Mouse (Mus musculus): ENCODE measurements at regions not wholly inside any gene's neighbourhood (a gene's known extent, or its start where the extent isn't known, plus 50 kb on each side); places are given as distances from the start of the nearest gene placed in this dataset.

GRCm38 (mm10) chr5:132828993-132829392 is 285.8 kb upstream of the Auts2 start:
- 61% methylated on average over 7 of the region's 7 CpGs for WGBS
- Histone ChIP-seq H3K36me3 (no peaks in the 10 kb centered on the region), H3K27me3 (no peaks in the 10 kb centered on the region), H3K4me3 (no peak overlapping the region), H3K27ac (replicated peaks) (no peak overlapping the region), H3K9ac (no peak overlapping the region), H3K4me1 (replicated peaks) (peaks cover 4% of the 10 kb centered on the region; the same call in 1 of the 2 replicates), H3K9me3 (no peaks in the 10 kb centered on the region), H3K4me2 (no peak overlapping the region)
- no peak for ATAC-seq (ENCODE audit: low FRiP score, low read depth)

- H3K27me3 ChIP-seq, result no peaks in the 10 kb centered on the region
- no peak overlapping the region for H3K27ac ChIP-seq (replicated peaks)
- peaks cover 4% of the 10 kb centered on the region; the same call in 1 of the 2 replicates for H3K4me1 ChIP-seq (replicated peaks)
- no peaks in the 10 kb centered on the region for H3K9me3 ChIP-seq
- no peak overlapping the region for H3K4me2 ChIP-seq
- ATAC-seq (ENCODE audit: low FRiP score, low read depth), result no peak
- no peaks in the 10 kb centered on the region for H3K36me3 ChIP-seq
- H3K9ac ChIP-seq, result no peak overlapping the region
- no peak overlapping the region for H3K4me3 ChIP-seq
- WGBS, result 72% methylated on average over 10 of the region's 10 CpGs
Measured at GRCm38 (mm10) chr5:132827555-132828333, 284.6 kb upstream of the Auts2 start.

DNA sequence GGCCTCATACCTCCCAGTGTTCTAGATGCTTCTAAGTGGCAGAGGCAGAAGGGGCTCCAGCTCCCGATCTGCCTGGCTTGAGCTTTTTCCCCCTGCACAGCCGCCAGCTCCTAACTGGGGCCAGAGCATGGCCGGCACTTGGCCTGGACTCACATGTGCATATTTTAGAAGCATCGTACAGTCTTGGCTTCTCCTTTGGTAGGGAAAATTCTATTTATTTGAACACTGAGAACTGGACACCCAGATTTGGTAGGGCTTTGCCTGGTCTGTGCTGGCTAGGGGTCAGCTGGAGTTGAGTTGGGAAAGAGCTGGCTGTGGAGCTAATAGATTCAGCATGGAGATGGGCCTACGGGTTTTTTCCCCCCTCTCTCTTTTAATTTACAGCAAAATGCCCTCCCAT is 282.9 kb upstream of the Auts2 start:
- H3K4me3 ChIP-seq, result no peak overlapping the region
- H3K9ac ChIP-seq, result no peak overlapping the region
- no peaks in the 10 kb centered on the region for H3K36me3 ChIP-seq
- H3K4me1 ChIP-seq (replicated peaks), result peaks cover 4% of the 10 kb centered on the region; the same call in 1 of the 2 replicates
- WGBS, result 87% methylated on average over 5 of the region's 5 CpGs
- no peaks in the 10 kb centered on the region for H3K9me3 ChIP-seq
- no peaks in the 10 kb centered on the region for H3K27me3 ChIP-seq
- H3K4me2 ChIP-seq, result no peak overlapping the region
- H3K27ac ChIP-seq (replicated peaks), result no peak overlapping the region
- no peak for ATAC-seq (ENCODE audit: low FRiP score, low read depth)

DNA sequence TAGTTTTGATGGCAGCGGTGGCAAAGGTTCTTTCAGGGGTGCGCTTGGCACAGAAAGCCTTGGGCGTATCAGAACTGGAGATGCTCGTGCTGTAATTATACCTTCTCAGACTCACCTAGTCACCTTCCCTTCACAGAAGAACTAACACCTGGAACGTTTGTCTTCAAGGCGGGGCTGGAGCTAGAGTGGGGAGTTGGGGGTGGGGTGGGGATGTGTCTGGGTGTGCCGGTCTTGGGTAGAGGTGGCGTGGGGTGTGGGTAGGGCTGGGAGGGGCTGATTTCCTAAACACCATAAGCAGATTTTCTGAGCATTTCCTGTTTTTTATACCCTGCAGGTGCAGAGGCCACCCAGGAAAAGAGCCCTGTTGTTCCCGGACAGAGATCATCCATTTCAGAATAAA is 274.5 kb upstream of the Auts2 start:
- WGBS, result 85% methylated on average over 9 of the region's 9 CpGs
- H3K27me3 ChIP-seq, result no peaks in the 10 kb centered on the region
- no peak overlapping the region for H3K27ac ChIP-seq (replicated peaks)
- no peaks in the 10 kb centered on the region for H3K4me1 ChIP-seq (replicated peaks)
- no peak overlapping the region for H3K4me3 ChIP-seq
- H3K9ac ChIP-seq, result no peak overlapping the region
- no peak overlapping the region for H3K4me2 ChIP-seq
- ATAC-seq (ENCODE audit: low FRiP score, low read depth), result no peak
- no peaks in the 10 kb centered on the region for H3K9me3 ChIP-seq
- no peaks in the 10 kb centered on the region for H3K36me3 ChIP-seq

DNA sequence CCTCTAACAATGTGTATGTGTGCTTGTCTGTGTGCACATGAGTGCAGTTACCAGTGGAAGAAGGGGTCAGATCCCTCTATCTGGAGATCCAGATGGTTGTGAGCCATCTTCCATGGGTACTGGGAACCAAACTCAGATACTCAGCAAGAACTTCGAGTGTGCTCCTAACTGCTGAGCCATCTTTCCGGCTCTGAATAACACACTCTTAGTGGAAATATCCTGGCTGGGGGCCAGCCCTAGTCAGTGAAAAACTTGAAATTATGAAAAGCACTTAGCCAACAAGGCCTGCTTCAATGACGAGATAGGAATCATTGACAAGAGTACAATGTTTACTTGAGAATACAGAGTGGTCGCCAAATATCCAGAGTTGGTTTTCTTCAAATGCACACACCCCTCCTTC is 266.0 kb upstream of the Auts2 start:
- H3K36me3 ChIP-seq, result no peaks in the 10 kb centered on the region
- no peak for ATAC-seq (ENCODE audit: low FRiP score, low read depth)
- no peaks in the 10 kb centered on the region for H3K27me3 ChIP-seq
- H3K4me1 ChIP-seq (replicated peaks), result no peaks in the 10 kb centered on the region
- no peak overlapping the region for H3K4me3 ChIP-seq
- no peaks in the 10 kb centered on the region for H3K9me3 ChIP-seq
- no peak overlapping the region for H3K27ac ChIP-seq (replicated peaks)
- no peak overlapping the region for H3K9ac ChIP-seq
- no peak overlapping the region for H3K4me2 ChIP-seq
- WGBS, result 72% methylated on average over 4 of the region's 4 CpGs

DNA sequence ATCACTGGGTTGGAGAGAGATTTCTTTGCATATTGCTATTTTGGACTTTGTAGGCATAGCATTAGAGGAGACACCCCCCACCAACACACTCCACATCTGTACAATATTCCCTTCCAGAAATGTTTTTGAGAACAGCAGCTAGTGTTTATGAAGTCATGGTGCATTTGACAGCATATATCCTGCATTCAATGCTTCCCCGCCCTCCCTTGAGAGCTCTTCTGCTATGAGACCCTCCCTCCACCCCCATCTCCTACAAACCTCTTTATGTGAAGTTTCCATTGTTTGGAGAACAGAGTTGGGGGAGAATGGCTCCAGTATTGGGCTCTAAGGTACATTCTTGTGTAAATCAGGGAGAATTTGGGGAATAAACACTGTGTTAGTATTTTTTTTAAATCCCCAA is 252.9 kb upstream of the Auts2 start:
- Histone ChIP-seq H3K9ac (no peak overlapping the region), H3K4me3 (no peak overlapping the region), H3K4me1 (replicated peaks) (no peaks in the 10 kb centered on the region), H3K27ac (replicated peaks) (no peak overlapping the region), H3K9me3 (no peaks in the 10 kb centered on the region), H3K4me2 (no peak overlapping the region), H3K27me3 (no peaks in the 10 kb centered on the region), H3K36me3 (no peaks in the 10 kb centered on the region)
- no peak for ATAC-seq (ENCODE audit: low FRiP score, low read depth)
- 73% methylated on average over 1 of the region's 1 CpGs for WGBS

DNA sequence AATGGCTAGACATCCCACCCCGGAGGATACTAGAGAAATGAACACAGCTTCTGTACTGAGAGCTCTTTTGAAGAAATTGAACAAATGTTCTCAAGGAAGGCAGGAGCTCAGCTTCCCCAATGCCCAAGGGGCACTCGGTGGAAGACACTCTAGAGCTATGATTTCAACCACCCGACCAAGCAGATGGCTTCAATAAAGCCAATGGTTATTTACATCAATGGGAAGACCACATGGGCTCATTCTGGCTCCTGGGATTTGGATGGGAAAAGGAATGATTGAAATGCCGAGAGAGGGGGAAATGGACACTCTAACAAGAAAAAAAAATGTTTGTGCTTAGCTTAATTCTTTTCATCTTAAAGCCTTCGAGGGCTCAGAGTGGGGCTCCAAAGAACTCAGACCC is 249.3 kb upstream of the Auts2 start:
- no peak for ATAC-seq (ENCODE audit: low FRiP score, low read depth)
- H3K27ac ChIP-seq (replicated peaks), result no peak overlapping the region
- WGBS, result 67% methylated on average over 5 of the region's 5 CpGs

GRCm38 (mm10) chr5:132785291-132785690 is 242.1 kb upstream of the Auts2 start:
- no peaks in the 10 kb centered on the region for H3K9me3 ChIP-seq
- no peak overlapping the region for H3K9ac ChIP-seq
- H3K4me1 ChIP-seq (replicated peaks), result peaks cover 4% of the 10 kb centered on the region; the same call in 1 of the 2 replicates
- H3K4me2 ChIP-seq, result no peak overlapping the region
- no peaks in the 10 kb centered on the region for H3K36me3 ChIP-seq
- H3K4me3 ChIP-seq, result no peak overlapping the region
- no peaks in the 10 kb centered on the region for H3K27me3 ChIP-seq
- WGBS, result 49% methylated on average over 3 of the region's 3 CpGs
- ATAC-seq (ENCODE audit: low FRiP score, low read depth), result no peak
- H3K27ac ChIP-seq (replicated peaks), result no peak overlapping the region

More for the DNA sequence above, 249.3 kb upstream of the Auts2 start:
- Histone ChIP-seq H3K36me3 (no peaks in the 10 kb centered on the region), H3K9ac (no peak overlapping the region), H3K4me1 (replicated peaks) (no peaks in the 10 kb centered on the region), H3K4me3 (no peak overlapping the region), H3K27me3 (no peaks in the 10 kb centered on the region), H3K9me3 (no peaks in the 10 kb centered on the region), H3K4me2 (no peak overlapping the region)

DNA sequence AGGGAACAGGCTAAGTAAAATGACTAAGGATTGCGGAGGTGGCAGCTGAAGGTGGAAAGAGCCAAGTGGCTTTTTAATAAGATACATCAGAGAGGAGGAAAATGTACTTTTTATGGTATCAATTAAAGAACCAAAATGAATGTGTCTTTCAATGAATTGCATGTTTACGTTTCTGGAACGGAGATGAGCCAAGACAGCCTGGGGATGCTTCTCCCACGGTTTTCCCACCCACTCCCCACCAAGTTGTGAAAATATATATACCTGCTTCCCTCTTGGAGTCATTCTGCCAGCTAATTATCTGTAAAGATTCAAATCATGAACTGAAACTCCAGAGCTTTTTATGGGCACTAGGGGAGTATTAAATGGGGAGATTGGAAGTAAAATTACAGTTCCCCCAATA is 241.6 kb upstream of the Auts2 start:
- H3K4me3 ChIP-seq, result no peak overlapping the region
- no peak overlapping the region for H3K27ac ChIP-seq (replicated peaks)
- ATAC-seq (ENCODE audit: low FRiP score, low read depth), result no peak
- no peaks in the 10 kb centered on the region for H3K27me3 ChIP-seq
- H3K9me3 ChIP-seq, result no peaks in the 10 kb centered on the region
- no peak overlapping the region for H3K9ac ChIP-seq
- no peak overlapping the region for H3K4me2 ChIP-seq
- peaks cover 4% of the 10 kb centered on the region; the same call in 1 of the 2 replicates for H3K4me1 ChIP-seq (replicated peaks)
- 52% methylated on average over 4 of the region's 4 CpGs for WGBS
- no peaks in the 10 kb centered on the region for H3K36me3 ChIP-seq

- no peak overlapping the region for H3K27ac ChIP-seq (replicated peaks)
- no peaks in the 10 kb centered on the region for H3K4me1 ChIP-seq (replicated peaks)
- no peaks in the 10 kb centered on the region for H3K36me3 ChIP-seq
- WGBS, result 72% methylated on average over 1 of the region's 1 CpGs
- H3K27me3 ChIP-seq, result no peaks in the 10 kb centered on the region
- no peak overlapping the region for H3K4me3 ChIP-seq
- no peaks in the 10 kb centered on the region for H3K9me3 ChIP-seq
- H3K9ac ChIP-seq, result no peak overlapping the region
- no peak for ATAC-seq (ENCODE audit: low FRiP score, low read depth)
- H3K4me2 ChIP-seq, result no peak overlapping the region
Measured at GRCm38 (mm10) chr5:132774141-132774680, 231.1 kb upstream of the Auts2 start.

DNA sequence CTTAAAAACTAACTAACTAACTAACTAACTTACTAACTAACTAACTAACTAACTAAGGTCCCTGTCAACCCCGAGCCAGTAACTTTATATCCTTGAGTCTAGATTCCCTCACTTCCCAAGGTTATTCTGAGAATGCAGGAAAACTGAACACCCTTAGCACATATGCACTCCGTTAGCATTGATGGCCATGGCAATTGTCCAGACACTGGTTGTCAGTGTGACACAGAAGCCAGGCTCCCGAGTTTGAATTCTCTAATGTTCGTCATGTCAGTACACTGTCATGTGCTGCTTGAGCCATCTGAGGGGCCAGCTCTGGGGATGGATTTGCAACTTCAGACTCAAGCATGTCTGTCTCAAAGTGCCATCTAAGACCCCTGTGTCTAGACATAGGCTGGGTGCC is 217.3 kb upstream of the Auts2 start:
- 73% methylated on average over 4 of the region's 4 CpGs for WGBS
- ATAC-seq (ENCODE audit: low FRiP score, low read depth), result no peak
- Histone ChIP-seq H3K9me3 (no peaks in the 10 kb centered on the region), H3K4me1 (replicated peaks) (no peaks in the 10 kb centered on the region), H3K36me3 (no peaks in the 10 kb centered on the region), H3K4me3 (no peak overlapping the region), H3K27me3 (no peaks in the 10 kb centered on the region), H3K4me2 (no peak overlapping the region), H3K9ac (no peak overlapping the region), H3K27ac (replicated peaks) (no peak overlapping the region)

DNA sequence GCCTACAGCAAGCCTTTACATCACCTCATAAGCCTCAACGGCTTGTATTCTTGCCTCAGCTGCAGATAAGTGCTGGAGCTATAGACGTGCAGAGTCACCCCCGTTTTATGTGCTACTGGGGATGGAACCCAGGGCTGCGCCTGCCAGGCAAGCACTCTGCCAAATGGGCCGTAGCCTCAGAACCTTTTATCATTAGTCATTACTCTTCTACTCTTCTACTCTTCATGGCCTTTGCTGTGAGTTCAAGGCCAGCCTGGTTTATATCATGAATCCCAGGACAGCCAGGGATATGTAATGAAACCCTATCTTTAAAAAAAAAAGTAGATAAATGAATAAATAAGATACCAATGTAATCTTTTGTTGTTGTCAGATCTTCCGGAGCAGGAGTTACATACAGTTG is 216.6 kb upstream of the Auts2 start:
- H3K4me2 ChIP-seq, result no peak overlapping the region
- H3K4me1 ChIP-seq (replicated peaks), result no peaks in the 10 kb centered on the region
- ATAC-seq (ENCODE audit: low FRiP score, low read depth), result no peak
- H3K27ac ChIP-seq (replicated peaks), result no peak overlapping the region
- H3K4me3 ChIP-seq, result no peak overlapping the region
- H3K36me3 ChIP-seq, result no peaks in the 10 kb centered on the region
- WGBS, result 85% methylated on average over 6 of the region's 6 CpGs
- no peaks in the 10 kb centered on the region for H3K27me3 ChIP-seq
- H3K9me3 ChIP-seq, result no peaks in the 10 kb centered on the region
- no peak overlapping the region for H3K9ac ChIP-seq

- H3K36me3 ChIP-seq, result no peaks in the 10 kb centered on the region
- no peaks in the 10 kb centered on the region for H3K9me3 ChIP-seq
- no peak overlapping the region for H3K9ac ChIP-seq
- no peak overlapping the region for H3K4me2 ChIP-seq
- H3K4me3 ChIP-seq, result no peak overlapping the region
- 77% methylated on average over 10 of the region's 10 CpGs for WGBS
- H3K4me1 ChIP-seq (replicated peaks), result no peaks in the 10 kb centered on the region
- no peak for ATAC-seq (ENCODE audit: low FRiP score, low read depth)
- no peaks in the 10 kb centered on the region for H3K27me3 ChIP-seq
- H3K27ac ChIP-seq (replicated peaks), result no peak overlapping the region
Measured at GRCm38 (mm10) chr5:132758941-132759340, 215.8 kb upstream of the Auts2 start.

All from hindbrain, embryonic 15.5 days (tissue).